Mouse (Mus musculus) hindbrain, embryonic 12.5 days (tissue): Measurements from ENCODE around the gene Olfr876. TPM values are rescaled to one million over a fixed set of nuclear protein-coding genes. Genes with fewer than 3 reads are reported as not detected.
A peak's percentile ranks its signal among the peaks of the same experiment; 100 is the strongest.
"Not testable (repeated sequence)": the region's sequence is repeated elsewhere in the genome, so short reads cannot be mapped to it uniquely, and the experiment has no call there.

ENCODE experiments used
- ATAC-seq: fragments of 200-750 bp; cut with Nextera tagmentation; 2 replicates; pipeline ENCODE4 v1.8.0; 2017; ENCODE audit warnings: moderate TSS enrichment; ENCODE audit not compliant: low FRiP score
- H3K27ac ChIP-seq: fragments of 300-500 bp; sonication (generic); 2 replicates; pipeline ENCODE4 v1.5.1; 2016; ENCODE audit warnings: mild to moderate bottlenecking
- H3K27me3 ChIP-seq: fragments of 300-500 bp; sonication (generic); 2 replicates; pipeline ENCODE4 v1.6.1; 2016; ENCODE audit warnings: mild to moderate bottlenecking
- H3K36me3 ChIP-seq: fragments of 300-500 bp; sonication (generic); 2 replicates; pipeline ENCODE4 v1.6.1; 2016; ENCODE audit warnings: mild to moderate bottlenecking
- H3K4me1 ChIP-seq: fragments of 300-500 bp; sonication (generic); 2 replicates; pipeline ENCODE4 v1.6.1; 2016
- H3K4me2 ChIP-seq: fragments of 300-500 bp; sonication (generic); replicated peaks from 2 replicates; pipeline ENCODE4 v1.6.1; 2016; ENCODE audit warnings: mild to moderate bottlenecking
- H3K4me3 ChIP-seq: fragments of 300-500 bp; sonication (generic); 2 replicates; pipeline ENCODE4 v1.5.1; 2016; ENCODE audit warnings: mild to moderate bottlenecking
- H3K9ac ChIP-seq: fragments of 300-500 bp; sonication (generic); 2 replicates; pipeline ENCODE4 v1.6.1; 2016; ENCODE audit warnings: mild to moderate bottlenecking, moderate library complexity
- H3K9me3 ChIP-seq: fragments of 300-500 bp; sonication (generic); replicated peaks from 2 replicates; pipeline ENCODE4 v1.6.1; 2016; ENCODE audit warnings: mild to moderate bottlenecking
- WGBS: fragments of 180-500 bp; shearing (Covaris S2); methylation state at CpG from one replicate; pipeline ENCODE4 v1.1.7; 2016; 5-methylcytosine and 5-hydroxymethylcytosine counted together
- polyA plus RNA-seq: library from polyadenylated mRNA; unstranded; fragments of >200 nt; fragmentation: Nextera tagmentation; extraction: Ambion mirVana; gene quantifications from 2 replicates; pipeline ENCODE4 v1.2.1, GENCODE M21; 2016

Olfr876 gene
- not detected in 2 replicates for polyA plus RNA-seq

GRCm38 (mm10) chr9:37802731-37803130 is at the start of gene Olfr876:
Olfr876 (plus strand) TSS chr9:37803031.
- no peak for ATAC-seq

GRCm38 (mm10) chr9:37761728-37762127 is 41.1 kb upstream of the Olfr876 start:
- WGBS, result 91% methylated on average over 2 of the region's 2 CpGs
- no peak for ATAC-seq
- Histone ChIP-seq H3K9me3 (no peaks in the 10 kb centered on the region), H3K9ac (no peak overlapping the region), H3K4me1 (no peaks in the 10 kb centered on the region), H3K27me3 (no peaks in the 10 kb centered on the region), H3K27ac (no peak overlapping the region), H3K36me3 (no peaks in the 10 kb centered on the region), H3K4me3 (no peak overlapping the region), H3K4me2 (no peak overlapping the region)

More at GRCm38 (mm10) chr9:37802731-37803130, at the start of gene Olfr876:
- H3K27me3 ChIP-seq, result no peaks in the 10 kb centered on the region
- H3K27ac ChIP-seq, result no peak within 1 kb of the TSS
- no peaks in the 10 kb centered on the region for H3K4me1 ChIP-seq
- H3K4me3 ChIP-seq, result no peak within 1 kb of the TSS
- no peak within 1 kb of the TSS for H3K9ac ChIP-seq
- H3K9me3 ChIP-seq, result no peaks in the 10 kb centered on the region
- H3K36me3 ChIP-seq, result no peaks in the 10 kb centered on the region
- H3K4me2 ChIP-seq, result no peak within 1 kb of the TSS

GRCm38 (mm10) chr9:37762541-37762940 is 40.3 kb upstream of the Olfr876 start:
- whole genome bisulfite sequencing, result 63% methylated on average over 2 of the region's 2 CpGs
- H3K4me1 ChIP-seq, result no peaks in the 10 kb centered on the region
- H3K36me3 ChIP-seq, result no peaks in the 10 kb centered on the region
- H3K9ac ChIP-seq, result no peak overlapping the region
- H3K27me3 ChIP-seq, result no peaks in the 10 kb centered on the region
- no peak overlapping the region for H3K4me3 ChIP-seq
- H3K27ac ChIP-seq, result no peak overlapping the region
- H3K9me3 ChIP-seq, result no peaks in the 10 kb centered on the region
- H3K4me2 ChIP-seq, result no peak overlapping the region
- no peak for ATAC-seq

- Histone ChIP-seq H3K4me3 (no peak overlapping the region), H3K9ac (no peak overlapping the region), H3K27ac (no peak overlapping the region), H3K36me3 (no peaks in the 10 kb centered on the region), H3K27me3 (no peaks in the 10 kb centered on the region), H3K4me2 (no peak overlapping the region), H3K4me1 (no peaks in the 10 kb centered on the region), H3K9me3 (no peaks in the 10 kb centered on the region)
- 82% methylated on average over 2 of the region's 2 CpGs for WGBS
- no peak for ATAC-seq
These were observed 32.2 kb upstream of the Olfr876 start for GRCm38 (mm10) chr9:37770661-37771060.

- H3K4me2 ChIP-seq, result no peak within 1 kb of the TSS
- no peaks in the 10 kb centered on the region for H3K36me3 ChIP-seq
- H3K9me3 ChIP-seq, result no peaks in the 10 kb centered on the region
- no peak within 1 kb of the TSS for H3K9ac ChIP-seq
- 43% methylated on average over 2 of the region's 2 CpGs for WGBS
- H3K4me3 ChIP-seq, result no peak within 1 kb of the TSS
- H3K27ac ChIP-seq, result no peak within 1 kb of the TSS
- ATAC-seq, result no peak
- H3K27me3 ChIP-seq, result no peaks in the 10 kb centered on the region
- H3K4me1 ChIP-seq, result no peaks in the 10 kb centered on the region
These were observed 31.1 kb upstream of the Olfr876 start, which contains the start of gene Olfr875 for GRCm38 (mm10) chr9:37771759-37772158. Olfr875 (plus strand) TSS chr9:37771857.

GRCm38 (mm10) chr9:37782766-37783260 is 20.0 kb upstream of the Olfr876 start:
- H3K36me3 ChIP-seq, result no peaks in the 10 kb centered on the region
- under 1% methylated on average over 7 of the region's 7 CpGs for WGBS
- peak overlapping the region; percentile 65 for H3K27ac ChIP-seq
- H3K4me1 ChIP-seq, result peaks cover 6% of the 10 kb centered on the region
- H3K4me2 ChIP-seq, result peak overlapping the region; percentile 59
- ATAC-seq, result peak; percentile 86
- peak overlapping the region; percentile 29 for H3K4me3 ChIP-seq
- no peaks in the 10 kb centered on the region for H3K9me3 ChIP-seq
- no peaks in the 10 kb centered on the region for H3K27me3 ChIP-seq
- peak overlapping the region; percentile 56 for H3K9ac ChIP-seq

- 51% methylated on average over 11 of the region's 15 CpGs for WGBS
- Histone ChIP-seq H3K4me3 (0 out of 2 replicates have a peak overlapping the region, but pooled peaks have one; percentile 29), H3K4me2 (peak overlapping the region; percentile 59)
- H3K9me3 ChIP-seq, H3K36me3 ChIP-seq, H3K4me1 ChIP-seq, H3K27ac ChIP-seq, H3K9ac ChIP-seq, H3K27me3 ChIP-seq: not testable (repeated sequence)
- peak; percentile 71 for ATAC-seq
These were observed 19.1 kb upstream of the Olfr876 start for GRCm38 (mm10) chr9:37783394-37784387.

DNA sequence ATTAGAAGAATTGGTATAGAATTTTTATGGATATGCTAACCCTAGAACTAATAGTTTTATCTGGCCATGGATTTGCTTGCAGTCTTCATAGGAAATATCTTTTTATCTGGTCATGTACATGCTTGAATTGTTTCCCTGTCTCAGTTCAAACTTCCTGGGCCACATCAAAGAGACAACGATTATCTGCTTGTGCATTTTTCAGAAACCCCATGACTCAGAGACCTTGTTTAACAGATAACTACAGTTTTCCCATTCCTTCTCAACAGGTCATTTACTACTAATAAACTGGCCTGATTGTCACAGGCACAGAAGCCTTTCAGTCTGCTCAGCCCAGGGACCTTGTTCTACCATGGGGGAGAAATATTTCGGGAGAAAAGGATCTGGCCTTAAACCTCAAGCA is 16.4 kb upstream of the Olfr876 start:
- H3K27ac ChIP-seq, result no peak overlapping the region
- peaks cover 6% of the 10 kb centered on the region for H3K4me1 ChIP-seq
- WGBS, result 80% methylated on average over 2 of the region's 2 CpGs
- H3K36me3 ChIP-seq, result no peaks in the 10 kb centered on the region
- no peak overlapping the region for H3K4me2 ChIP-seq
- ATAC-seq, result no peak
- no peaks in the 10 kb centered on the region for H3K27me3 ChIP-seq
- H3K9me3 ChIP-seq, result no peaks in the 10 kb centered on the region
- no peak overlapping the region for H3K9ac ChIP-seq
- H3K4me3 ChIP-seq, result no peak overlapping the region

DNA sequence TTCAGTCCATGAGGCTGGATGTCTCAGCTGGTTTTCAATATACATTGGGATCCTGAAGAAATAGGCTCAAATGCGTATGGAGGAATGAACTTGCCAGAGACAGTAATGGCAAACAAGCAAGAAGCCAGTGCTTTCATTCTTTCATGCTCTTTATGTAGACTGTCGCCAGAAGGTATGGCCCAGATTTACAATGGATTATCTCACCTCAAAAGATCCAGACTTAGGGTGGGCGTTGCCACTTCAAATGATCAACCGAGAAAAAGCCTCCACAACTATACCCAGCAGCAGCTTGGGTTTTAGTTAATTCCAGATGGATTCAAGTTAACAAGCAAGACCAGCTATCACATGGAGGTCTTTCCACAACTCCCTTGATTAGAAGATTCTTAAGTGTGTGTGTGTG is 776 bp upstream of the Olfr876 start:
- 82% methylated on average over 4 of the region's 4 CpGs for WGBS
- no peak overlapping the region for H3K27ac ChIP-seq

DNA sequence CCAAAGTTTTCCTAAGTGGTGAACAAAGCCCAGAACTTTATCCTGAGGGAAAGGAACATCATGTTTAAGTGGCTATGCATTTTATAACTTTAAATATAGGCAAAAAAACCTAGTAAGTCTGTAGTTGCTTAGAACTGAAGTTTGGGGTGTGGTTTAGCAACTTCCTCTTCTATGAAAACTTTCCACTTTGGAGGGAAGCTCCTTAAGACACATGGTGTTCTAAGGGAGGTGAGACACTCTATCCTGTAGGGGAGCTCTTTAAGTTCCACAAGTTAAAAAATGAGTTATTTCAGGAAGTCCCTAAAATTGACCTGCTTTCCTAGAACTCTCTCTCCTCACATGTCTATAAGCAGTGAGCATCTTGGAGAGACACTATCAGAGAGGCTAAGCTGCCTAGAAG is 4.4 kb downstream of the Olfr876 start:
- no peak overlapping the region for H3K4me2 ChIP-seq
- no peak overlapping the region for H3K4me3 ChIP-seq
- no peaks in the 10 kb centered on the region for H3K9me3 ChIP-seq
- H3K9ac ChIP-seq, result no peak overlapping the region
- no peaks in the 10 kb centered on the region for H3K4me1 ChIP-seq
- no peaks in the 10 kb centered on the region for H3K36me3 ChIP-seq
- no peak for ATAC-seq
- H3K27ac ChIP-seq, result no peak overlapping the region
- no peaks in the 10 kb centered on the region for H3K27me3 ChIP-seq

More for the DNA sequence above, 776 bp upstream of the Olfr876 start:
- Histone ChIP-seq H3K36me3 (no peaks in the 10 kb centered on the region), H3K4me3 (no peak overlapping the region), H3K9ac (no peak overlapping the region), H3K27me3 (no peaks in the 10 kb centered on the region), H3K4me2 (no peak overlapping the region), H3K9me3 (no peaks in the 10 kb centered on the region), H3K4me1 (no peaks in the 10 kb centered on the region)
- no peak for ATAC-seq

GRCm38 (mm10) chr9:37808456-37808855 is 5.6 kb downstream of the Olfr876 start:
- Histone ChIP-seq H3K27me3 (no peaks in the 10 kb centered on the region), H3K4me2 (no peak overlapping the region), H3K9ac (no peak overlapping the region), H3K4me3 (no peak overlapping the region), H3K27ac (no peak overlapping the region), H3K9me3 (no peaks in the 10 kb centered on the region), H3K4me1 (no peaks in the 10 kb centered on the region), H3K36me3 (no peaks in the 10 kb centered on the region)
- WGBS, result 83% methylated on average over 3 of the region's 3 CpGs
- no peak for ATAC-seq

DNA sequence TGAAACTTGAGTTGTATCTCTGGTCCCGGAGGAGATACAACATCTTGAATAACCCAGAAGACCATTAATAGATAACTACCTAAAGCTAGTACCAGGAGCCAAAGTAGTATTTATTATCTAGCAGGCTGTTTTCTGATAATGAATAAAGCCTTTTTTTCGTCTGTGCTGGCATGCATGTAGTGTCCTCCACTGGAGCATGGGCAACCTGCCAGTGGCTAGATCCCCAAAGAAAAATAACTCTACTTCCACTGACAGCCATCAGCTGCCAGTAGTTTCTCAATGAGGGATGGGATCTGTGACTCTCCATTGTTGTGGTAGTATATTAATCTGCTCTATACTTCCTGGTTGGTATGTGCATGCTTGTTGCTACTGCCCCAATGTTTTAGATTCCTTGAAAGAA is 6.1 kb downstream of the Olfr876 start:
- 81% methylated on average over 2 of the region's 2 CpGs for WGBS
- Histone ChIP-seq H3K36me3 (no peaks in the 10 kb centered on the region), H3K27me3 (no peaks in the 10 kb centered on the region), H3K9ac (no peak overlapping the region), H3K9me3 (no peaks in the 10 kb centered on the region), H3K4me3 (no peak overlapping the region), H3K4me1 (no peaks in the 10 kb centered on the region), H3K27ac (no peak overlapping the region), H3K4me2 (no peak overlapping the region)
- ATAC-seq, result no peak

GRCm38 (mm10) chr9:37814696-37815095 is 11.9 kb downstream of the Olfr876 start:
- 53% methylated on average over 3 of the region's 3 CpGs for WGBS
- H3K4me2 ChIP-seq, result no peak overlapping the region
- no peak overlapping the region for H3K4me3 ChIP-seq
- no peak overlapping the region for H3K9ac ChIP-seq
- H3K27me3 ChIP-seq, result no peaks in the 10 kb centered on the region
- no peak for ATAC-seq
- no peaks in the 10 kb centered on the region for H3K4me1 ChIP-seq
- no peaks in the 10 kb centered on the region for H3K36me3 ChIP-seq
- no peaks in the 10 kb centered on the region for H3K9me3 ChIP-seq
- H3K27ac ChIP-seq, result no peak overlapping the region
